Mouse (Mus musculus) MEL (cell line): ENCODE data around the gene St6galnac5. TPM values are rescaled to one million over a fixed set of nuclear protein-coding genes. Genes with fewer than 3 reads are reported as not detected.

ENCODE experiments used
- DNase-seq: peaks from one replicate; pipeline ENCODE4 v3.0.0; 2011; ENCODE audit warnings: low read depth, low spot score
- H3K27ac ChIP-seq: 2 replicates; pipeline ENCODE4 v1.5.1; 2012; ENCODE audit warnings: low read depth, mild to moderate bottlenecking, control low read depth, low read length, moderate library complexity; ENCODE audit not compliant: control insufficient read depth
- H3K27me3 ChIP-seq, 2 experiments: fragments of 150-350 bp in 1 of 2; sonication (generic) in 1 of 2; 2 replicates each; pipeline ENCODE4 v1.6.1; 2012; ENCODE audit warnings: low read length in 2 of 2, mild to moderate bottlenecking in 2 of 2, improper control_type of control experiment in 1 of 2, moderate library complexity in 1 of 2; ENCODE audit not compliant: insufficient read depth in 2 of 2, control insufficient read depth in 1 of 2
- H3K36me3 ChIP-seq, 2 experiments: 2 replicates each; pipeline ENCODE4 v1.6.1; 2012 to 2014; ENCODE audit warnings: low read length in 2 of 2, improper control_type of control experiment in 1 of 2, inconsistent platforms in 1 of 2, mild to moderate bottlenecking in 1 of 2; ENCODE audit not compliant: insufficient read depth in 2 of 2, control insufficient read depth in 1 of 2
- H3K4me1 ChIP-seq, 2 experiments: fragments of 150-350 bp in 1 of 2; sonication (generic) in 1 of 2; 2 replicates each; pipeline ENCODE4 v1.6.1; 2012; ENCODE audit warnings: low read length in 2 of 2, improper control_type of control experiment in 1 of 2, mild to moderate bottlenecking in 1 of 2; ENCODE audit not compliant: insufficient read depth in 2 of 2, control insufficient read depth in 1 of 2
- H3K4me3 ChIP-seq, 2 experiments: fragments of 150-350 bp in 1 of 2; sonication (generic) in 1 of 2; 2 replicates each; pipeline ENCODE4 v1.5.1; 2012; ENCODE audit warnings: low read depth in 2 of 2, low read length in 2 of 2, mild to moderate bottlenecking in 2 of 2, moderate library complexity in 2 of 2, control low read depth in 1 of 2, improper control_type of control experiment in 1 of 2; ENCODE audit not compliant: control insufficient read depth in 1 of 2, insufficient read depth in 1 of 2
- H3K79me2 ChIP-seq: 2 replicates; pipeline ENCODE4 v1.6.1; 2012; ENCODE audit warnings: mild to moderate bottlenecking, low read length, moderate library complexity; ENCODE audit not compliant: control insufficient read depth, poor library complexity, insufficient read depth
- H3K9ac ChIP-seq: 2 replicates; pipeline ENCODE4 v1.6.1; 2012; ENCODE audit warnings: low read depth, mild to moderate bottlenecking, control low read depth, low read length, moderate library complexity; ENCODE audit not compliant: control insufficient read depth, poor library complexity, severe bottlenecking
- H3K9me3 ChIP-seq: fragments of 150-350 bp; sonication (generic); replicated peaks from 2 replicates; pipeline ENCODE4 v1.6.1; 2012; ENCODE audit warnings: mild to moderate bottlenecking, low read length, improper control_type of control experiment, moderate library complexity; ENCODE audit not compliant: insufficient read depth
- BHLHE40 ChIP-seq: IDR thresholded peaks from 2 replicates; pipeline ENCODE4 v1.6.1; 2012; ENCODE audit warnings: low read depth, mild to moderate bottlenecking, inconsistent platforms, low read length, improper control_type of control experiment, borderline replicate concordance
- ELF1 ChIP-seq: IDR thresholded peaks from 2 replicates; pipeline ENCODE4 v1.6.1; 2014; ENCODE audit warnings: low read depth, mild to moderate bottlenecking, inconsistent platforms, low read length, improper control_type of control experiment, moderate library complexity
- KAT2A ChIP-seq: conservative IDR thresholded peaks from 2 replicates; pipeline ENCODE4 v1.6.1; 2012; ENCODE audit warnings: low read depth, low read length, improper control_type of control experiment, inconsistent platforms
- MAFK ChIP-seq: IDR thresholded peaks from 2 replicates; pipeline ENCODE4 v1.6.1; 2011; ENCODE audit warnings: low read depth, mild to moderate bottlenecking, low read length, improper control_type of control experiment, borderline replicate concordance
- MAZ ChIP-seq: IDR thresholded peaks from 2 replicates; pipeline ENCODE4 v1.6.1; 2012; ENCODE audit warnings: low read depth, mild to moderate bottlenecking, inconsistent platforms, low read length, improper control_type of control experiment
- MYB ChIP-seq: IDR thresholded peaks from 2 replicates; pipeline ENCODE4 v1.6.1; 2011; ENCODE audit warnings: mild to moderate bottlenecking, low read depth, low read length, improper control_type of control experiment
- MYC ChIP-seq: IDR thresholded peaks from 2 replicates; pipeline ENCODE4 v1.6.1; 2011; ENCODE audit warnings: low read depth, mild to moderate bottlenecking, low read length, improper control_type of control experiment, moderate library complexity
- NRF1 ChIP-seq: IDR thresholded peaks from 2 replicates; pipeline ENCODE4 v1.6.1; 2014; ENCODE audit warnings: low read depth, mild to moderate bottlenecking, inconsistent platforms, low read length, improper control_type of control experiment, moderate library complexity; ENCODE audit not compliant: poor library complexity, insufficient read depth, severe bottlenecking
- POLR2A ChIP-seq, 2 experiments: IDR thresholded peaks; 2 replicates each; pipeline ENCODE4 v1.6.1; 2011 to 2012; ENCODE audit warnings: low read length in 2 of 2, mild to moderate bottlenecking in 2 of 2, control low read depth in 1 of 2, improper control_type of control experiment in 1 of 2, low read depth in 1 of 2, moderate library complexity in 1 of 2; ENCODE audit not compliant: control insufficient read depth in 1 of 2, insufficient read depth in 1 of 2, poor library complexity in 1 of 2
- POLR2AphosphoS2 ChIP-seq: IDR thresholded peaks from 2 replicates; pipeline ENCODE4 v1.6.1; 2011; ENCODE audit warnings: low read length, improper control_type of control experiment
- RCOR1 ChIP-seq: IDR thresholded peaks from 2 replicates; pipeline ENCODE4 v1.6.1; 2012; ENCODE audit warnings: low read depth, mild to moderate bottlenecking, inconsistent platforms, low read length, improper control_type of control experiment
- SMC3 ChIP-seq: IDR thresholded peaks from 2 replicates; pipeline ENCODE4 v1.6.1; 2011; ENCODE audit warnings: low read depth, low read length, improper control_type of control experiment
- TAL1 ChIP-seq: IDR thresholded peaks from 2 replicates; pipeline ENCODE4 v1.6.1; 2012; ENCODE audit warnings: mild to moderate bottlenecking, inconsistent platforms, low read length, moderate library complexity, mixed read lengths
- TBP ChIP-seq: IDR thresholded peaks from 2 replicates; pipeline ENCODE4 v1.8.0; 2011; ENCODE audit warnings: low read depth, low read length, improper control_type of control experiment
- TCF12 ChIP-seq: IDR thresholded peaks from 2 replicates; pipeline ENCODE4 v1.6.1; 2014; ENCODE audit warnings: low read depth, mild to moderate bottlenecking, inconsistent platforms, low read length, improper control_type of control experiment, moderate library complexity
- ZC3H11A ChIP-seq: IDR thresholded peaks from 2 replicates; pipeline ENCODE4 v1.6.1; 2012; ENCODE audit warnings: low read depth, mild to moderate bottlenecking, inconsistent platforms, low read length, improper control_type of control experiment
- polyA plus RNA-seq, 2 experiments: library from polyadenylated mRNA; stranded (reverse) in 1 of 2; unstranded in 1 of 2; fragments of >175 nt in 1 of 2; fragments of >200 nt in 1 of 2; gene quantifications; 2 replicates each; pipeline versions ENCODE4 v1.2.1 to v1.2.4; 2012; ENCODE audit warnings: low replicate concordance in 2 of 2, low read depth in 1 of 2; ENCODE audit not compliant: insufficient read length in 2 of 2, insufficient read depth in 1 of 2, missing spikeins in 1 of 2
- total RNA-seq: library from RNA; depleted of rRNA; stranded (reverse); fragments of 300-350 nt; gene quantifications from 2 replicates; pipeline ENCODE4 v1.2.3, GENCODE M21; 2012

The St6galnac5 gene
- total and polyA plus RNA-seq, 3 experiments: not detected

DNA sequence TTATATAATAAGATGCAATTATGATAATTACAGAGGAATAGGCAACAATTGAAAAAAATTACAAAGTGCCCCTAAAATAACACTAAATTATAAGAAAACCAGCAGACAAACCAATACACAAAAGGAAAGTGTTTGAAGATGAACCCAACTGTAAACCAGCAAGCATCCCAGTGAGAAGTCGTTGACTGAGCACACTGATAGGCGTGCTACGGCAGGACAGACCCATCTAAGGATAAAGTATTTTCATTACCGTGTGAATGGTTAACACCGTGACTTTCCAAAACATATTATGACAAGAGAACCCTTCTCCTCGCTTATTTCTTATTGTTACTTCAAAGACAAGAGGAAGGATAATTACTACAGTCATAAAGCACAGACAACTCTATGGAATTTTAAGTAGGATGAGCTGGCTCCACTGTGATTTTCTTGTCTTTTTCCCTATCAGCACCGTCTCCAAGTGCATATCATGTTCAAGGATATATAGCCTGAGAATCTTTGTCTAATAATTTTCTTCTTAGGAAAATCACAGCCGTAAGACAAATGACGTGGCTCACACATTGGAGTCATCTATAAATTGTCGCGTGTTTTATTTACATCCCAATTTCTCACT is 34.9 kb downstream of the St6galnac5 start:
- H3K27ac ChIP-seq: no peak overlapping the region
- DNase-seq: no peak
- no peaks in the 10 kb centered on the region for H3K9me3 ChIP-seq
- no peak overlapping the region for H3K4me3 ChIP-seq
- TF ChIP-seq ZC3H11A: no peak
- no peak for TF ChIP-seq BHLHE40
- no peak for TF ChIP-seq POLR2AphosphoS2
- no peak for TF ChIP-seq RCOR1
- TF ChIP-seq MYB: no peak
- no peak for TF ChIP-seq TCF12
- no peak for TF ChIP-seq ELF1
- no peak for TF ChIP-seq NRF1
- TF ChIP-seq TBP: no peak
- no peak for TF ChIP-seq TAL1
- TF ChIP-seq MYC: no peak
- TF ChIP-seq, all 39 proteins: peak for 0
- Histone ChIP-seq H3K27me3 (no peaks in the 10 kb centered on the region), H3K9ac (no peak overlapping the region), H3K79me2 (no peaks in the 10 kb centered on the region), H3K36me3 (peaks cover 0 to 25% of the 10 kb centered on the region in 2 experiments; a peak in 2 of 4 replicates), H3K4me1 (peaks cover 10 to 39% of the 10 kb centered on the region in 2 experiments)

GRCm38 (mm10) chr3:152944766-152945165 is 37.3 kb downstream of the St6galnac5 start:
- no peaks in the 10 kb centered on the region for H3K79me2 ChIP-seq
- H3K4me1 ChIP-seq: peaks cover 5 to 20% of the 10 kb centered on the region in 2 experiments
- H3K4me3 ChIP-seq: no peak overlapping the region
- no peak for DNase-seq
- peaks cover 0 to 8% of the 10 kb centered on the region in 2 experiments; a peak in 2 of 4 replicates for H3K36me3 ChIP-seq
- H3K27me3 ChIP-seq: no peaks in the 10 kb centered on the region
- H3K9me3 ChIP-seq: no peaks in the 10 kb centered on the region
- TF ChIP-seq BHLHE40 (no peak), KAT2A (no peak), MAZ (no peak), TAL1 (no peak), SMC3 (no peak), MAFK (no peak), TCF12 (no peak), MYC (no peak), POLR2A (IDR thresholded peaks at IDR 0.05; ENCODE audit: control insufficient read depth in 1 of 2, insufficient read depth in 1 of 2, low read depth in 1 of 2, low read length in 2 of 2, poor library complexity in 1 of 2) (no peak)
- no peak overlapping the region for H3K27ac ChIP-seq
- no peak overlapping the region for H3K9ac ChIP-seq
